Mouse (Mus musculus): ENCODE data around the gene Avpr2.
A peak's percentile ranks its signal among the peaks of the same experiment; 100 is the strongest.

The Avpr2 gene

DNA sequence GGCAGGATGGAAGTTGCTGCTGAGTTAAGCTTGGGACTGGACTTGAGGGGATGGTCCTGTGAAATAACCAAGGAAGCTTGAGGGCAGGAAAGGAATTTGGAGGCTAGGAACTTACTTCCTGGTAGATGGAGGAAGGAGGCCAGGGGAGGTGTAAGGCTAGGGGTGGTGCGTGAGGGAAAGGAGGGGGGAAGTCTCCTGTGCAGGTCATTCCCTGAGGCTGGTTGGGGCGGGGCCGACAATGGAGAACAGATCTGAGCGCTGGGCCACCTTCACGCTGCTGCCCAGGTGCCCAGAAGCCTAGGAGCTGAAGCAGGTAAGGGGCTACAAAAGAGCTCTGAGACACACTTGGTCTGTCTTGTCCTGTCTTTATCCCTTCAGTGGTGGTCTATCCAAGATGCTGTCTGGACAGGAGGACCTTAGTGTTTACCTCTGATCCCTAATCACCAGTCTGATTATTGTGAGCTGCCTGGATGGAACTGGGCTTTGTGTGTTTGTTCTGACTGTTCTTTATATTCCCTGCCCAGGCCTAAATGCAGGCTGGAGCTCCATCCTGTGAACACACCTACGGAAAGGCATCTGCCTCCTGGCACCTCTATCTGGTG lies at the start of gene Avpr2:
Gene Avpr2 (plus strand): TSS at position 552 of the 602 bp plus-strand sequence.
- DNase-seq (ENCODE audit: inconsistent ontology term), result no peak

DNA sequence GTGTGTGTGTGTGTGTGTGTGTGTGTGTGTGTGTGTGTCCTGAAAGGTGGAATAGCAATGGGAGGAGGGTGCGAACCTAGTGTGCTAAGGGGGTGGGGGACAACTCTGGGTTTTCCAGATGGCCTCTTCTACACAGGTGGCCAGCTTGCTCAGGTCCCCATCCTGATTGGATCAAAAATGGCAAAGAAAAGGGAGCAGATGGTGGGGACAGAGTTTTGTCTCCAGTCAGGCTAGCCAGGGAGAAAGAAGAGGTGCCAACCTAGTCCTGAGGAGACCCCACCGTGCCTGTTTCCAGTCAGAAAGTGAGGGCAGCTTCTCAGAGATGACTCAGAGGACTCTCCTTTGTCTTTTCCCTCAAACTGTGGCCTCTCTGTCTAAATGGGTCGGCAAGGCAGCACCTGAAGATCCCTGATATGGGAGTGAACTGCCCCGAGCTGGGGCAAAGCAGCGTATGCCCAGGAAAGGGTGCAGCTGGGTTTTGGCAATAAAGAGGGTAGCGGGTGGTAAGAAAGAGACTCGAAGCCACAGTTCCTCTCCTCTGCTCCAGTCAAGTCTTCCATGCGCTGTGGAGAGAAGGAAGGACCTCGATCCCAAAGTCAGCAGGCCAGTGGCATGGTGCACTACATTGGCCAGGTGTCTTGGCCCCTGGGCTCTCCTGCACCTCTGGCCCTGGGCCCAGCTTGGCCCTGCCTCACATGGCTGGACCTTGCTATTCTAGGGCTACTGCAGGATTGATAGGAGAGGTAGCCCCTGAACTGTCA lies 37.4 kb upstream of the Avpr2 start:
- DNase-seq (ENCODE audit: inconsistent ontology term), result no peak

DNA sequence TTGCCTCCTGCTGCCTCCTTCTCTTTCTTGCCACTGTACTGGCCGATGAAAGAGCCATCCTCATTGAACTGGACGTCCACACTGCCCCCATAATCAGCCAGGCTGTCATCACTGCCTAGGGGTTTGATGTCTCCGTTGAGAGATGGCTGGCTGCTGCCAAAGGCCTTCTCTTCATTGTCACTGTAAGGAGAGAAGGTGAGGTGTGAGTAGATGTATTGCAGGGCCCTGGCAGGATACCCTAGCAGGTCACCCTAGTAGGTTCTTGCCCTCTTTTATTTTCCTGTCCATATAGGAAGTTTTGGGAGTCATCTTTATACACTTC lies 36.9 kb upstream of the Avpr2 start:
- DNase-seq (ENCODE audit: inconsistent ontology term), result no peak

DNA sequence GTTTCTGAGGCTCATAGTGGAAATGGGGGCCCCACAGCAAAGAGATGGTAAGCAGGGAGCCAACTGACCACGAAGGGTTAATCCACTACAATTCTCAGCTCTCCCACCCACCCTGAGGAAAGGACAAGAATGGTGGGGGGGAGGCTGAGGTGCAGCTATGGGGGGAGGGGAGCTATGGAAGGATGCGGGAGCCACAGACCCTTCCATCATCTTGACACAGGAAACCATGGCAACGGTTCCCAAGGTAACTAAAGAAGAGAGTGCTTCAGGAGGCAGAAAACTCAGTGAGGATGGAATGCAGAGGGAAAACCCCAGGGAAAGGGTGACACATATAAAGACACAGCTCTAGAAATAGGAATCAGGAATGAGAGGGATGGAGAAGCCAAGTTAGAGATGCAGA lies 27.2 kb upstream of the Avpr2 start:
- DNase-seq (ENCODE audit: inconsistent ontology term), result no peak

DNA sequence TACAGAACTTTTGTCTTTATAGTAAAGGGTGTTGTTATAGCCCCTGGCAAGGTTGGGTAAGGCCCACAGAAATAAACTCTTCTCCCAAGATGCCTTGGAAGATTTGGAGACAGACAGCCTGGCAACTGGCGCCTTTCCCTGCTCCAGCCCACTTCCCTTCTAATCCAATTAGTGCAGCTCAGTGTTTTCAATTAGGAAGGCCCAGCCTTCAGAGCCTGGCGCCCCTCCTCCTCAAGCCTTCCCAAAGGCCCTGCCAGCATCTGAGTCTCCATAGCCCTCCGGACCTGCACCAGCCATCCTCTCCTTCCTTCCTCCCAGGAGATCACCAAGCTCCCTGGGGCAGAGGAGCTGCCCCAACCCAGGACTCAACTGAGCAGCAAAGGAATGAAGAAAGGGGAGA lies 24.6 kb upstream of the Avpr2 start:
- no peak for DNase-seq (ENCODE audit: inconsistent ontology term)

DNA sequence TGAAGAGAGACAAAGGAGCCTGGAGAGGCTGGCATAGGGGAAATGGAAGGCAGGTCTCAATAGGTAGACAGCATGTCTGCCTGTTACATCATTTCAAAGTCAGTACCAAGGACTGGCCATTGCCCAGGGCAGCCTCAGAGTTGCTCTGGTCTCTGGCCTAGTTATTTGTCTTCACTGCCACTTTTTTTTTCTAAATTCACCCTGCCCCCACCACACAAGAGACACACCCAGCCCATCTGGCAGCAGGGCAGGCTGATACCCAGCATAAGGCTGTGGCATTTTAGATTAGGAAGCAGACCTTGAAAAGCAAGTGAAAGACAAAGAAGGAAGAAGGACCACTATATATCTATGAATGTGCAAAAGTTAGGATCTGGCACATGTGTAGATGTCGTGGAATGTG lies 24.1 kb upstream of the Avpr2 start:
- no peak for DNase-seq (ENCODE audit: inconsistent ontology term)

DNA sequence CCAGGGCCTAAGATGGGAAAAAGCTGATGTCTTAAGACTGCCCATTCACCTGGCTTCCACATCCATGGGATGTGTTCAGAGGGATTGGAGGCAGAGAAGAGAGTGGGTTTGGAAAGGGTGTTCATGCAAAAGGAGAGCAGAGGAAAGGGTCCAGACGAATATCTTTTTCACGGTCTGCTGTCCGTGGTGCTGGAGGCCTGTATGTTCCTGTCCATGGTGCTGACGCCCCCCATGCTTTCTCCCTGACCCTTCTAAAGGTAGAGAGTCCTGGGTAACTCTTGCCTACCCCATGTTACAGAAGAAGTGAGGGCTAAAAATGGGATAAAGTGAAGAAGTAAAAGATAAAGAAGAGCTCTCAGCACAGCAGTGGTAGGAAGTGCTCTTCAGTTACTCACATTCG lies 22.6 kb upstream of the Avpr2 start:
- peak; percentile 23 for DNase-seq (ENCODE audit: inconsistent ontology term)

DNA sequence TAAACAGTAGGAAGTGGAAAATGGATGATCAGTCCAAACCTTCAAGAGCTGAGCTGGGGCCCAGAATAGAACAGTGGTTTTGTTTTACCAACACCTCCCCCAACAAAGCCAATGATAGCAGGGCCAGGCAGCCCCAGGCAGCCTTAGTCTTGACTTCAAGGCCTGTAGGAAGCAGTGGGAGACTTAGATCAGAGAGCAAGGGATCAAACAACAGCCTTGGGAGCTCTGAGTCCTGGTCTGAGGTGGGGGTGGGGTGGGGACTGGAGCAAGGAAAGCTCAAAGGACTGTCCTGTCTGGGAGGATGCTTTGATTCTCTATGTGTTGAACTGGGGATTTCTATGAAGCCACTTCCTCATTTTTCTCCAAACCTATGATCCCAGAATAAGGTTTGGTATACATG lies 20.4 kb upstream of the Avpr2 start:
- DNase-seq (ENCODE audit: inconsistent ontology term), result no peak

DNA sequence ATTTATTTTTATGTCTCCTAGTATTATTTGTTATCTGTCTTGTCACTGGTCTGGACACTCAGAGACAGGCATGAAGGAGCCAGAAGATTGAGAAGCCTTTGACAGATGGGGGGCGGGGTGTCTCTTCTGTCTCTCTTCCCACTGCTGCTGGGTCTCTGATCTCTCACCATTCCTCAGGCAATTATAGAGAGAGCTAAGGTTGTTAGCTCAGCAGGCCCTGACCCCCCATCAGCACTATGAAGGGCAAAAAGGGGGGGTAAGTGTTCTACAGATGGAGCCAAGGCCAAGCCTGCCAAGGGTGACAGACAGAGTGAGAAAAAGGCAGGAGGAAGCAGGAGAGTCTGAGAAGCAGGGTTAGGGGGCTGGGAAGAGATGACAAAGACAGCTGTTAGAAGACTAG lies 19.9 kb upstream of the Avpr2 start:
- no peak for DNase-seq (ENCODE audit: inconsistent ontology term)

DNA sequence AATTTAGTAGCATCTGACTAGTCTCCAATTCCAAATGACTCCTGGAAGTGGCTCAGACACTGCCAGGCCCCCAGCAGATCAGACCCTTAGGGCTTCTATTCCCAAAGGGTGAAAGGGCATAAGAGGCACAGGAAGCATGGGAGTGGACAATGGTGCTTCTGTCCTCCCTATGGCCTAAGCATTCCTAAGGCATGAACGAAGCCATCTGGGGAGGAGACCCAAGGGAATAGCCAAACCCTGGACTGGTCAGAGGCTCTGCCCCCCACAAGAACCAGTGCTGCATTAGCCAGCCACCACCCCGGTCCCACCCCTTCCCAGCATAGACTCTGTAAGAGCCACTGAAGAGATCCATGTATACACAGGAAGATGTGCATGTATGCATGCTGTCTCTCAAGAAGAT lies 16.0 kb upstream of the Avpr2 start:
- DNase-seq (ENCODE audit: inconsistent ontology term), result no peak

DNA sequence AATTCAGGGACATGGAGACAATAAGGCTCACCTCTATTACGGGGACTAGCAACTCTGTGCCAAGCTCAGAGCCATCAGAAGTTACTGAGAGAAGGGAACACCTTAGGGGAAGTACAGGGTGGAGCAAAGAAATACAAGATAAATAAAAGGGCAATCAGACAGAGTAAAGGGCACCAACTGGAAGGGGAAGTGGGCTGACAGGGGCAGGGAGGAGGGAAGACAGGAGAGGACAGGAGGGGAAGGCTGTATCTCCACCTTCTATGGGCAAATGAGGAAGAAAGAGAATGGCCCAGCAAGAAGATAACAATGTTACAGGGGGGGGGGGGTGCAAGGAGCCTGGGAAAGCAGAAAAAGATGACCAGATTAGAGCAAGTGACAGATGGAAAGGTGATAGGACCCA lies 14.9 kb upstream of the Avpr2 start:
- DNase-seq (ENCODE audit: inconsistent ontology term), result no peak

DNA sequence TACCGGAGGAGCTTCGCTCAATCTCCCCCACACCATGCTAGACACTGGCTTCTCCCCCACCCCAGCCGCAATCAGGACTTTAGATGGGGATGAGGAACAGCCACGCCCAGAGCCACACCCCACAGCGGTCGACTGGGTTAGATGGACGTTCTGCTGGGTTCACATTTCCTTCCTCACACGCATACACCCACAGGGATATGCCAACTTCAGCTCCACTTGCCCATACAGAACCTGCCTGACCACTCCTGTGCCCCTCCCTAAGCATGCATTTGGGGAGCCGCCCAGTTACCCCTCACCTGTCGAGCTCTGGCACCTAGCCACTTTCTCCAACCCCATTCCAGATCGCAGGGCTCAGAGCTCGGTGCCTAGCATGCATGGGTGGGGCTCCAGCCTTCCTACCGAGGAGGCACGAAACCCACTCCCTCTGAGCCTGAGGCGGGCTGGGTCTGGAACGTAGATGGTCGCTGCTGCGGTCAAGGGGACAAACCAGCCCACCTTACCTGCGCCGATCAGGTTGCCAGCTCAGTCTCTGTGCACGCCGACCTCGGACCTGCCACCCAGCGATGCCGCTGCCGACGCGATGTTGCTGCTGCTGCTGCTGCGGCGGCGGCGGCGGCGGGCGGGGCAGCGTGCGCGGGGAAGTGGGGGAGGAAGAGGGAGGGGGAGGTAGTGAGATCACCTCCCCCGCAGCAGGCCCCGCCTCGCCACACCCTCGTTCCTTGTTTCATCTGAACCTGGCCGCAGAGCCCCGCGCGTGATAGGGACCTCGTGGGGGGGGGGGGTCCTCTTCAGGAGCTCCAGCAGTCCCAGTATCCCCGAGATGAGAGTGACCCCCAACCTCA lies 11.5 kb upstream of the Avpr2 start:
- peak; percentile 5 for DNase-seq (ENCODE audit: inconsistent ontology term)

DNA sequence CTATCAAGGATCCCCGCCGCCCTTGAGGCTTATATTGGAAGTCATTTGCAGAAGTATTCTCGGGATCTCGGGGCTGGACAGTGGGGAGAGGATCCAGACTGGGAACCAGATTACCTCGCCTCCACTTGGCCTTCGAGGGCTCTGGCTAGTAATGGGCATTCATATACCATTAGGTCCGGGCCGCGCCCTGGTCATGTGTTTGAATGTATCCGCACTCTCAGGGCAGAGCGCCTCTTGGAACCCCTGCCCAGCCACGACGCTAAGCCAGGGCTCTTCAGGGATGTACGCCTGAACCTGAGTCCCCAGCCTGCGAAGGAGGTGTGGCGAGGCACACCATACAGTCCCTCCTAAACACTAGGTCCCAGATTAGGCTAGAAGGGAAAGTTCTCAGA lies 10.9 kb upstream of the Avpr2 start:
- no peak for DNase-seq (ENCODE audit: inconsistent ontology term)

DNA sequence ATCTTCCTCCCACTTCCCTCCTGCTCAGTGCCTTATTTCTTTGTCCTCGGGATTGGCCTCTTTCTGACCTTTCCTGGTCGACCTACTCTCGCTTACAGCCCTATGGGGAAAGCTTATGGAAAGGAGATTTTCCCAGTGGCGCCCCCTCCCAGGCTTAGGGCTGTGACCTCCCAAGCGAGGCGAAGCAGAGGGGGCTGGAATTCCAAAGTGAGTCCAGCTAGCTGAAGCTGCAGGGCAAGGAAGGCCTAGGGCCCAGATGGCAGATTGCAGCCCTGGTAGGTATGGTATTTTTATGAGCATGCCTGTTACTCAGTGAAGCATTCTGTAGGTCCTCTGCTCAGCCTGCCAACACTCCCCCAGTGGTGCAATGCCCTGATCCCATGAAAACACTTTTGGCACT lies 10.4 kb upstream of the Avpr2 start:
- DNase-seq (ENCODE audit: inconsistent ontology term), result peak; percentile 0

DNA sequence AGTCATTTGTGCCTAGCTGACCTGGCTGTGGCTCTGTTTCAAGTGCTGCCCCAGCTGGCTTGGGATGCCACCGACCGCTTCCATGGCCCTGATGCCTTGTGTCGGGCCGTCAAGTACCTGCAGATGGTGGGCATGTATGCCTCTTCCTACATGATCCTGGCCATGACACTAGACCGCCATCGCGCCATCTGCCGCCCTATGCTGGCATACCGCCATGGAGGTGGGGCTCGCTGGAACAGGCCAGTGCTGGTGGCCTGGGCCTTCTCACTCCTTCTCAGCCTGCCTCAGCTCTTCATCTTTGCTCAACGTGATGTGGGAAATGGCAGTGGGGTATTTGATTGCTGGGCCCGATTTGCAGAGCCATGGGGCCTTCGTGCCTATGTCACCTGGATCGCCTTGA lies 931 bp downstream of the Avpr2 start:
- no peak for DNase-seq (ENCODE audit: inconsistent ontology term)

DNA sequence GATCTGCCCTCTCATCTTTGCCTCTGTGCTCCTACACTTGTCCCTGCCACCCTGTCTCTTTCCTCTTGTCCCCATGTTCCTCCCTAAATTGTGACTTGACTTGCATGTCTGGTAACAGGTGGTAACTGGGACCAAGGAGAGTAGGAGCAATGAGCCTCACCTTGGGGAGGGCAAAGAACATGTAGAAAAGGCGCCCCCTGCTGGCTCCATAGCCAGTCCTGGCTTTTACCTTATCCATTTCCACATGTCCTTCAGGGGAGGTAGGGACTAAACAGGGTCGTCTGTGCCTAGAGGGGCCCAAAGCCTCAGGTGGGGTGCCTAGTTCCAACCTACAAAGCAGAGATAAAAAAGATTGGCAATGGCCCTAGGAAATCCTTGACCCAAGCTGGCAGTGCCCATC lies 3.8 kb downstream of the Avpr2 start, which contains the start of gene L1cam:
Gene L1cam (minus strand): TSS at position 387 of the 400 bp plus-strand sequence.
- no peak for DNase-seq (ENCODE audit: inconsistent ontology term)

DNA sequence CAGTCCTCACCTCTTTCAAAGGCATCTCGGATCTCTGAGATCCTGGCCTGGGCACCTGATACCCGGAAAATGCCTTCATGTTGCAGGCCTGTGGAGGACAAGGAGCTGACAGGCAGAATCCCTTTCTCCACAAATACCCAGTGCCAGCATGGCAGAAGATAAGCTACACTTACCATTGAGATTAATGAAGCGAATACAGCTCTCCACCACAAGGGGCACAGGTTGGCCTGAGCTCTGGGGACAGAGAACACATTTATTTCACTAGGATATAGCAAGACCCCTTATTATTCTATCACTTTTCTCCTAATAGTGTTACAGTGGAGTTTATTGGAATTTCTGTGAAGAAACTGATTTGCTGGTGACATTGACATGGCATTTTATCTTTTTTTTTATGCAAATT lies 6.1 kb downstream of the Avpr2 start:
- DNase-seq (ENCODE audit: inconsistent ontology term), result no peak

DNA sequence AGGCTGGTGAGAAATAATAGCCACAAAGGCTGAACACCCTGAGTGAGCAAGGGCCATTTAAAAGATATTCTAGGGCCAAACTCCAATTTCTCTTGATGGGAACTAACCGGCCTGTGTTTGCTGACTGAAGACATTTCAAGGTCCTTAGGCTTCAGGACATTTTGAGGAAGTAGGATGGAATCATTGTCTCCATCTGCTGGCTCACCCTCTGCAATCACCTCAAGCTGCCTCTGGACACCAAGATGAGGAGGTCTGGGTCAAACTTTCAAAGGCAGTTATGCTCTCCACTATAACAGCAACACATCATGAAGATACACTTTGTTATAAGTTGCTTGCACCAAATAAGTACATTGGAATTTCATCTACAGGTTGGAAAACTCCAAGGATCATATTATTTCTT lies 18.1 kb downstream of the Avpr2 start:
- DNase-seq (ENCODE audit: inconsistent ontology term), result no peak

DNA sequence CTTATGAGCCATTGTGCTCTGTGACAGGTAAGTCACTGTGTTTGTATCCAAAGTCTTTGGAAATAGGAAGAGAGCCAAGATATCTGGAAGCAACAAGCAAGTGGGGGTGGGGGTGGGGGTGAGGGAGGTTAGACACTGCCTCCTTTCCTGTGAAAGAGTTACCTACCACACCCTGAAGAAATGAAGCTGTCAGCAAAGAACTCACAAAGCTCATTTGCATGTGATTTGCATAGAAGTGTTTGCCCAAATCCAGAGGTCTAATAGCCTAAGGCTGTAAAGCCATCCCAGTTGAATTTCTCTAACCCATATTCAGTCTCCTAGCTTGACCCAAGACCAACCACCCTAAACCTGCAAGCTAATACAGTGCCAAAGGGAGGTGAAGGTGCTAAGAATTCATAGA lies 18.5 kb downstream of the Avpr2 start:
- DNase-seq (ENCODE audit: inconsistent ontology term), result no peak

DNA sequence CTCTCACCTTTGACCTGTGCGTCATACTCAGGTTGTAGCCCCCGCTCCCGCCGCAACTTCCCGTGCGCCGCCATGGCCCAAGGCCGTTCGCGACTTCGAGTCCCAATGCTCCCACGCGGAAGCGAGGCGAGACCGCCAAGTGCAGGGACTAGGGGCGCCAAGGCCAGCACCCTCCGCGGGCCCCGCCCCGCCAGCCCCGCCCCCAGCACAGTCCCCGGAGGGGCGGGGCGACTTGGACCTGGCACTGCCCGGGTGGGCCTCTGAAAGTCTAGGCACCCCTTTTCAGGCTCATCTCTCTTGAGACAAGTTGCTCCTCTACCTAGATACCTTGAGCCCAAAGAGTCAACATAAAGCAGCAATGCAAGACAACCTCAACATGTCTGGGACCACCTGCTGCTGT lies 19.3 kb downstream of the Avpr2 start:
- DNase-seq (ENCODE audit: inconsistent ontology term), result no peak

DNA sequence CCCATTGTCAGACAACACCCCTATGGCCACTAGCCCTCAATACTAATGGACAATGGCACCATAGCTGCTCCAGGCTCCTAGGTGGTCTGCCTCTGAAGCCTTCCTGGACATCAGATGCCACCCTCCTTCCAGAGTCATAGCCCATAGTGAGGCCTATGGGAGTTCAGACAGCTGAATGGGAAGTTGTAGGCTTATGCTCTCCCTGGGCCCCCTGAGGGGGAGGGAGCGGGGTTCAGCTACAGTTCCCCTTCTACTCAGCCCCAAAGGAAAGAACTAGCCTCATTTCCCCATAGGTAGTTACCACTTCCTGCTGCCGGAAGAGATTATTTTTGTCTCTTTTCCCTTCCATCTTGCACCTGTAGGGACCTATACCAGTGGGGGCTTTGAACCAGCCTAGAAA lies 19.7 kb downstream of the Avpr2 start:
- no peak for DNase-seq (ENCODE audit: inconsistent ontology term)

DNA sequence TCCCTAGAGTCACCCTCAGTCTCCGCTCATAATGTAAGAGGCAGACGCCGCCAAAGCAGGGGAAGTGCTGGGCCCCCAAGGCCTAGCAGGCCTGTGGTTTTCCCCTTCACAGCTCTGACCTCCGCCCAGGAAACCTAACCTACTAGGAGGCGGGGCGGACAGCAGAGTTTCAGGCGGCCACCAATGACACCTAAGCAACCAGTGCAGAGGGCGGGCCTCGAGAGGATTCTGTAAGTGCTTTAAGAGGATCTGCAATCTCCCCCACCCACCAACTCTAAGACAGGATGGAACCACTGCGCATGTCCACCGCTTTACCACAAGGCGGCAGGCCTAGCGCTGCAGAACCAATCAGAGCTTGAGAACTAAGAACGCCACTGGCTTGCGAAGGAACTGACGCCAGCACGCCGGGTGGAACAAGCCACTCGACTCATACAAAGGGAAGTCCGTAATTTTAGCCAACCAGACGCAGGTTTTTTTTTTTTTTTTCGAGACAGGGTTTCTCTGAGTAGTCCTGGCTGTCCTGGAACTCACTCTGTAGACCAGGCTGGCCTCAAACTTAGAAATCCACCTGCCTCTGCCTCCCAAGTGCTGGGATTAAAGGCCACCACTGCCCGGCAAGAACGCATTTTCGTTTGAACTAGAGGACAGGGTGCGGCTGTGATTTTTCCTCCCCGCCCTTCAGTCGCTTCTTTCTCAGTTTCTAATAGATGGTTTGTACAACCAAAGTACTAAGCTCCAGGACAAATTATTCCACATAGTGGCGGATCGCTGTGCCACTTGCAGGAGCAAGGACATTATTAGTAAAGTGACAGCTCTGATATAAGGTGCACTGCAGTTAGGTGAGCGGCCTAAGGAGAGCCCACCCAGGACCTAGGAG lies 23.2 kb downstream of the Avpr2 start:
- peak; percentile 86 for DNase-seq (ENCODE audit: inconsistent ontology term)
